Mouse (Mus musculus) hindbrain, postnatal 0 days (tissue): ENCODE data around the gene Ankrd44. TPM values are rescaled to one million over a fixed set of nuclear protein-coding genes. Genes with fewer than 3 reads are reported as not detected.

Experiments used
- ATAC-seq: fragments of 200-750 bp; cut with Nextera tagmentation; 2 replicates; pipeline ENCODE4 v1.8.0; 2017; ENCODE audit warnings: mild to moderate bottlenecking, moderate TSS enrichment, moderate library complexity
- DNase-seq: peaks from one replicate; pipeline ENCODE4 v3.0.0-alpha.2; 2015; ENCODE audit warnings: low spot score
- H3K27ac ChIP-seq: fragments of 300-500 bp; sonication (generic); 2 replicates; pipeline ENCODE4 v1.5.1; 2014; ENCODE audit warnings: mild to moderate bottlenecking
- H3K27me3 ChIP-seq: fragments of 300-500 bp; sonication (generic); 2 replicates; pipeline ENCODE4 v1.6.1; 2014; ENCODE audit warnings: low read length, mixed read lengths; ENCODE audit not compliant: insufficient read depth
- H3K36me3 ChIP-seq: fragments of 300-500 bp; sonication (generic); 2 replicates; pipeline ENCODE4 v1.6.1; 2014; ENCODE audit warnings: low read length, mixed read lengths; ENCODE audit not compliant: insufficient read depth
- H3K4me1 ChIP-seq: fragments of 300-500 bp; sonication (generic); 2 replicates; pipeline ENCODE4 v1.6.1; 2014; ENCODE audit warnings: antibody characterized with exemption, low read length, mixed read lengths; ENCODE audit not compliant: insufficient read depth
- H3K4me2 ChIP-seq: fragments of 300-500 bp; sonication (generic); 2 replicates; pipeline ENCODE4 v1.6.1; 2014; ENCODE audit warnings: low read depth, mild to moderate bottlenecking, low read length, moderate library complexity, mixed read lengths
- H3K4me3 ChIP-seq: fragments of 300-500 bp; sonication (generic); 2 replicates; pipeline ENCODE4 v1.5.1; 2014; ENCODE audit warnings: low read length
- H3K9ac ChIP-seq: fragments of 300-500 bp; sonication (generic); replicated peaks from 2 replicates; pipeline ENCODE4 v1.6.1; 2014; ENCODE audit warnings: mild to moderate bottlenecking, low read length, moderate library complexity, mixed read lengths
- H3K9me3 ChIP-seq: fragments of 300-500 bp; sonication (generic); 2 replicates; pipeline ENCODE4 v1.6.1; 2016; ENCODE audit warnings: low read length, mixed read lengths
- CTCF ChIP-seq: IDR thresholded peaks from 2 replicates; pipeline ENCODE4 v1.5.1; 2016; ENCODE audit warnings: antibody characterized with exemption, control low read depth, low read depth
- WGBS: fragments of 180-500 bp; shearing (Covaris S2); extraction: QIAGEN DNeasy Blood & Tissue Kit; methylation state at CpG from one replicate; pipeline ENCODE4 v1.1.7; 2014; 5-methylcytosine and 5-hydroxymethylcytosine counted together
- polyA plus RNA-seq: library from polyadenylated mRNA; unstranded; fragments of >200 nt; fragmentation: Nextera tagmentation; extraction: Ambion mirVana; gene quantifications from 2 replicates; pipeline ENCODE4 v1.2.1, GENCODE M21; 2015
- total RNA-seq: library from RNA; depleted of rRNA; stranded (reverse); fragments of >200 nt; gene quantifications from 2 replicates; pipeline ENCODE4 v1.2.3, GENCODE M21; 2014

Gene Ankrd44
- total and polyA plus RNA-seq, 2 experiments from 2014 or later = 13.7 to 82.9 TPM

DNA sequence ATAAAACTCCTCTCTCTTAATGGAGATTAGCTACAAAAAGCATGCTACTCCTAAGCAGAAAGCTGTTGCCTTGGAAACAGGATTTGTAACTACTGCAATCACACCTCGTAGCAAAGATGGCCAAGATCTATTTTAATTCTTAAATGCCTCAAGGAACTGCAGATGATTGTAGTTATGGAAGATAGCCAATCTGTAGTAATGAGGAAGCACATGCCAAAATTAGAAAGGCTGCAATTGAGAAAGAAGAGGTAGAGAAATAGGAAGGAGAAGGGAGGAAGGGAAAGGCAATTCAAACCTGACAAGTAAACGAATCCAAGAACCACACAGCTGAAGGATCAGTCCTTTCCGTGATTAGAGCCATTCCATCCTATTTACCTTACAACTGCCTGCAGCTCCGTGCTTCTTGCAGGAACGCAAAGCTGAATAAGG is 27.5 kb downstream of the Ankrd44 start:
- DNase-seq (peak; percentile 67), ATAC-seq (peak; percentile 54; the same call in 1 of the 2 replicates)
- H3K36me3 ChIP-seq = no peaks in the 10 kb centered on the region
- no peak overlapping the region for H3K4me3 ChIP-seq
- 21% methylated on average over 5 of the region's 5 CpGs for WGBS
- peak overlapping the region; percentile 67 for H3K27ac ChIP-seq
- H3K9ac ChIP-seq = no peak overlapping the region
- no peaks in the 10 kb centered on the region for H3K9me3 ChIP-seq
- H3K27me3 ChIP-seq = no peaks in the 10 kb centered on the region
- peak overlapping the region; percentile 16; the same call in 1 of the 2 replicates for H3K4me2 ChIP-seq
- no peak for TF ChIP-seq CTCF
- H3K4me1 ChIP-seq = peaks cover 14% of the 10 kb centered on the region

DNA sequence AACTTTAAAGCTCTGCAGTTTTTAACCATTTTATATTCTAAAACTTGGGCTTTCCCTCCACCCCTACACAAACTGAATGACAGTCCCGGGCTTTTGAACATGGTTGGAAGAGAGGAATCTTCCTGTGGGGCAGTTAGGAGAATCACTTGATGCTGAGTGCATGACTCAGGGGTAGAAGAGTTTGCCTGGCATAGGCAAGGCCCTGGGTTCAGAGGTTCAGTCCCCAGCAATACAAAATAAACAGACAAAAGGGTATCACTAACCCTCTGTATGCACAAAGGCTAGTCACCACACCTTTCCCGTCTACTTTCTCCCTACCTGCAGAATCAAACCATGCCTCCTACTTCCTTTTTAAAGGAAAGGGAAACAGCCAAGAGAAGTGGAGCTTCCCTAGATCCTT is 28.5 kb downstream of the Ankrd44 start:
- ATAC-seq (no peak), DNase-seq (no peak)
- no peak overlapping the region for H3K4me2 ChIP-seq
- 0 out of 2 replicates have a peak overlapping the region, but pooled peaks have one; percentile 67 for H3K27ac ChIP-seq
- peaks cover 14% of the 10 kb centered on the region for H3K4me1 ChIP-seq
- WGBS = 86% methylated on average over 2 of the region's 2 CpGs
- no peaks in the 10 kb centered on the region for H3K27me3 ChIP-seq
- H3K9me3 ChIP-seq = no peaks in the 10 kb centered on the region
- no peak overlapping the region for H3K4me3 ChIP-seq
- no peak overlapping the region for H3K9ac ChIP-seq
- no peaks in the 10 kb centered on the region for H3K36me3 ChIP-seq
- no peak for TF ChIP-seq CTCF

DNA sequence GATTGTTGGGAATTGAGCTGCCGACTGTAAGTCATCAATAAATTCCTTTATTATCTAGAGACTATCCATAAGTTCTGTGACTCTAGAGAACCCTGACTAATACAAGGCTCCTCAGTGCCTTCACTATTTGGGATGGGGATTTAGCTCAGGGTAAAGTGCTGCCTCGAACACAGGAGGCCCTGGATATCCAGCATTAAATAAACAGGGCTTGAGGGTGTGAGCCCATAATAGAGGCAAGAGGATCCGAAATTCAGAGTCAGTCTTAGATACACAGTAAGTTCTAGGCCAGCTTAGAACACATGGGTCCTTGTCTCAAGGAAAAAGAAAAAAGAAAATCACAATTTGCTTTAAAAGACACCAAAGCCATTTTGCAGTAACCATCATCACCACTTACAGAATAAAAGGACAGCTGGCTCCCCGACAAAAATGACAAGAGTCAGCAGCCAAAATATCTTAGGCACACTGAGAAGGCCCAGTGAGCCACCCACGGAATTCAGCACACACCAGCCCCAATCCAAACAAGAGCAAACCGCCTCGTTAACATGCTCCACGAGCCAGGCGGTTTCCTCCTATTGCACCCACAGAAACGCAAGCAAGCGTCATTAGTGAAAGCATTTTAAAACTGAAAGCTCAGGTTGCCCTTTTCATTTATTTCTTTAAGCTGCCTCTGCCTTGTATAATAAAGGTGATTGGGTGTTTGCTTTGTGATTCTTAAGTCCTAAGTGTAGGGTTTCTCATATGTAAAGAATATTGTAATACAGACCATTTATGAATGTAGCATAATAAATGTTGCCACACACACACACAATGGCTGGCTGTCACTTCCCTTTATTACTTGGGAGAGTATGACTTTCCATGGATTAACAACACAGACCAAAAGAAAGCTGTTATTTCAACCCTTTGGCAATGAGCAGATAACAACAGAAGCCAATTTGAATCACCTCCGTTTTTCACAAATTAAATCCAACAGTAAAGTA is 29.8 kb downstream of the Ankrd44 start:
- Histone ChIP-seq H3K4me3 (no peak overlapping the region), H3K4me1 (peaks cover 14% of the 10 kb centered on the region), H3K4me2 (no peak overlapping the region), H3K27ac (no peak overlapping the region), H3K9ac (no peak overlapping the region), H3K9me3 (no peaks in the 10 kb centered on the region), H3K27me3 (no peaks in the 10 kb centered on the region), H3K36me3 (no peaks in the 10 kb centered on the region)
- DNase-seq = peak; percentile 32
- 52% methylated on average over 11 of the region's 12 CpGs for WGBS
- 0 out of 2 replicates have a peak, but pooled peaks have one; percentile 12 for ATAC-seq
- no peak for TF ChIP-seq CTCF

DNA sequence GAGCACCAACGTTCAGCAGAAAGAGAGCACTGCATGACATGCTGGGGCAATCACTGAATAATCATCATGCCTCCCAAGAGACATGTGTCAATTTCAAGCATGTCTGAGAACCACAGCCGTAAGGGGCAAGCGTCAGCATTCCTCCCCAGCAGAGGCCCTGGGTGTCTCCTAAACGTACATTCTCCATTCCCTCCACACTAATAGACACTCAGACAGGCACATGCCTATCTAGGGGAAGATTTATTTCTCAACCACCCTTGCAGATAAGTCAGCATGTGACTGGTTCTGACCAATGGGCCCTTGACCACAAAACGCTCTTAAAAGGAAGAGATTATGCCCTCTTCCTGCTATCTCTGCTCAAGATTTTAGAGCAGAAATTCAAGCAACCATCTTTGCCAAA is 37.7 kb downstream of the Ankrd44 start:
- Histone ChIP-seq H3K4me2 (no peak overlapping the region), H3K4me1 (0 out of 2 replicates have a peak, but pooled peaks cover 4% of the 10 kb centered on the region), H3K27ac (no peak overlapping the region), H3K27me3 (no peaks in the 10 kb centered on the region), H3K4me3 (no peak overlapping the region), H3K36me3 (no peaks in the 10 kb centered on the region), H3K9ac (no peak overlapping the region), H3K9me3 (no peaks in the 10 kb centered on the region)
- WGBS = 43% methylated on average over 5 of the region's 5 CpGs
- no peak for ATAC-seq
- peak; percentile 17 for DNase-seq
- no peak for TF ChIP-seq CTCF

DNA sequence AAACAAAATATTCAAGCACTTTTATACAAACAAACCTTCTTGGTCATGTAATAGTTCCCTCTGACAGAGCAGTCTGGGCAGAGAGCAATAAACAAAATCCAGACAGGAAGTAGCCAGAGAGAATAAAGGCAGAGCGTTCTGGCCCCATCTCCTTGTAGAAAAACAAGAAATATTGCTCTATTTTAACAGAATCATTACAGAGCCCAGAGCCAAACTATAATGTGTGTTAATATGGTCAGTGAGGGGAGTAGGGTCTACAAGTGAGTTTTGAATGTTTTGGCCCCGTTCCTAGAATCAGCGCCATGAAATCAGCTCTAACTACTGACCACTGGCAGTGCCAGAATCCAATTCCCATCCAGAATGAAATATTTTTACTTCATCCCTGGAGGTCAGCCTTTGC is 38.3 kb downstream of the Ankrd44 start:
- no peak overlapping the region for H3K4me2 ChIP-seq
- ATAC-seq = no peak
- 70% methylated on average over 3 of the region's 3 CpGs for WGBS
- H3K4me3 ChIP-seq = no peak overlapping the region
- H3K36me3 ChIP-seq = no peaks in the 10 kb centered on the region
- H3K9me3 ChIP-seq = no peaks in the 10 kb centered on the region
- H3K9ac ChIP-seq = no peak overlapping the region
- peak; percentile 18 for DNase-seq
- no peak overlapping the region for H3K27ac ChIP-seq
- TF ChIP-seq CTCF = no peak
- no peaks in the 10 kb centered on the region for H3K27me3 ChIP-seq
- 0 out of 2 replicates have a peak, but pooled peaks cover 4% of the 10 kb centered on the region for H3K4me1 ChIP-seq

DNA sequence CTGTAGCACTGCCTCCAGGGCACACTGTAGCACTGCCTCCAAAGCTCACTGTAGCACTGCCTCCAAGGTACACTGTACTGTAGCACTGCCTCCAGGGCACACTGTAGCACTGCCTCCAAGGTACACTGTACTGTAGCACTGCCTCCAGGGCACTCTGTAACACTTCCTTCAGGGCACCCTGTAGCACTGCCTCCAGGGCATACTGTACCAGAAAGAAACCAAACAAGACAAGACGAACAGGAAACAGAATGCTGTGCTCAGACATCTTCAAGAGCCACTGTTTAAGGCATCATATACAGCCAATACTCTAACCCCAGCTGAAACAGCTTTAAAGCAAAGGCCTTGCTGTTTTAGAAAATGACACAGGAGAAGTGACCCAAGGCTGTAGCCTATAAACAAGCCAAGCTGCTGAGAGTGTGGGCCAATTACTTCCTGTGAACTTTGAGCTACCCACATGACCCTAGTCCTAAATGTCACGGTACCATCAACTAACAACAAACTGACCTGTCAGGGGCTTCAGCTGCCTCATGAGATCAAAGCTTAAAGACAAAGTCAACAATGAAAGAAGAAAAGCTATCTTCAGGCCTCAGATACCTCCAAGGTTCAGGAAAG is 43.2 kb downstream of the Ankrd44 start:
- 86% methylated on average over 2 of the region's 2 CpGs for WGBS
- TF ChIP-seq CTCF = no peak

More for the DNA sequence above, 43.2 kb downstream of the Ankrd44 start:
- ATAC-seq = no peak
- no peak overlapping the region for H3K4me3 ChIP-seq
- no peaks in the 10 kb centered on the region for H3K36me3 ChIP-seq
- no peaks in the 10 kb centered on the region for H3K9me3 ChIP-seq
- 0 out of 2 replicates have a peak, but pooled peaks cover 2% of the 10 kb centered on the region for H3K4me1 ChIP-seq
- no peaks in the 10 kb centered on the region for H3K27me3 ChIP-seq
- no peak for DNase-seq
- no peak overlapping the region for H3K4me2 ChIP-seq
- H3K27ac ChIP-seq = no peak overlapping the region
- no peak overlapping the region for H3K9ac ChIP-seq
